Mouse (Mus musculus): ENCODE data around the gene Pklr.

Gene Pklr

GRCm38 (mm10) chr3:89163643-89164245, 27.8 kb downstream of the Pklr start:
- in situ Hi-C loops (cut with MboI, MseI) = no loop called here

GRCm38 (mm10) chr3:89164506-89165267, 28.7 kb downstream of the Pklr start, which contains the start of gene Clk2:
Gene Clk2 (plus strand): TSS chr3:89164795.
- in situ Hi-C loops (cut with MboI, MseI) = no loop called here

GRCm38 (mm10) chr3:89165268-89165870, 29.4 kb downstream of the Pklr start:
- in situ Hi-C loops (cut with MboI, MseI) = no loop called here

DNA sequence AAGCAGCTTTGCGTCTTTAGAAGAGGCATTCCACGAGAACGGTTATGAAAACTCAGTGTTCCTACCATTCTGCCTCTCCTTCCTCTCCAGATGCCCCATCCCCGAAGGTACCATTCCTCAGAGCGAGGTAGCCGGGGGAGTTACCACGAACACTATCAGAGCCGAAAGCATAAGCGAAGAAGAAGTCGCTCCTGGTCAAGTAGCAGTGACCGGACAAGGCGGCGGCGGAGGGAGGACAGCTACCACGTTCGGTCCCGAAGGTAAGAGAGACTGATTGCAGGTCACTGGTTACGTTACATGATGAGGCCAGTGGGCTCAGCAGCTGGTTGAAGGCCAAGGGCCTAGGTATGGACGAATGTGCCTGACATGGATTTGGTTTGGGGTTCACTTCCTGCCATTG, 31.0 kb downstream of the Pklr start:
- in situ Hi-C loops (cut with MboI, MseI) = no loop called here

- in situ Hi-C loops (cut with MboI, MseI) = loop anchor here (25.0 kb wide), 1 partner anchor 887 kb away; the partner anchor contains the start of genes 4933434E20Rik, Tpm3 and Ubap2l
These were observed 38.9 kb downstream of the Pklr start for GRCm38 (mm10) chr3:89174844-89175243.

DNA sequence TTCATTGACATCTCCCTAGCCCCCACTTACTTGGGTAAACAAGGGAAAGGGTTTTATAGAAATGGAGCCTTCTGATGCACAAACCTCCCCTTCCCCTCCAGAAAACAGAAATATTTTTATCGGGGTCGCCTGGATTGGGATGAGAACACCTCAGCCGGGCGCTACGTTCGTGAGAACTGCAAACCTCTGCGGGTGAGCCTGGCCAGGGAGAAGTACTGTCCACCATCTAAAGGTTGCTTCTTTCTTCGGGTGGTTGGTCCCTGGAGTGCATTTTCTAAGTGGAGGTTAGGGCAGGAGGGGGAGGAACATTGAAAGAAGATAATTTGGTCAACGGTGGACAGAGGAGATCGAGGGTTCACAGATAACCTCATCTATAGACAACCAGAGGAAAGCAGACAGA, 39.6 kb downstream of the Pklr start:
- in situ Hi-C loops (cut with MboI, MseI) = loop anchor here (25.0 kb wide), 1 partner anchor 887 kb away; the partner anchor contains the start of genes 4933434E20Rik, Tpm3 and Ubap2l

DNA sequence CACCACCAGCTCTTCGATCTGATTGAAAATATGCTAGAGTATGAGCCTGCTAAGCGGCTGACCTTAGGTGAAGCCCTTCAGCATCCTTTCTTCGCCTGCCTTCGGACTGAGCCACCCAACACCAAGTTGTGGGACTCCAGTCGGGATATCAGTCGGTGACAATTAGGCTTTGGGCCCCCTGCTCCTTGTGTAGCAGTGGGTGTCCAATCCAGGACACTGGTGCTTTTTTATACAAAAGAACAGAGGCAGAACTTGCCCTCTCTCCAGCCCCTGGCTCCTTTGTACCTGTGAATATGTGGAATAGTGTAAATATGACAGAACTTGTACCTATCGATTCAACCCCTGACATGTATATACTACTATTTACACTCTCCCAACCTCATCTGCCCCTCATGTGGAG, 40.5 kb downstream of the Pklr start:
- in situ Hi-C loops (cut with MboI, MseI) = loop anchor here (25.0 kb wide), 1 partner anchor 886 kb away; the partner anchor contains the start of genes 4933434E20Rik, Tpm3 and Ubap2l

- in situ Hi-C loops (cut with MboI, MseI) = loop anchor here (25.0 kb wide), 1 partner anchor 885 kb away; the partner anchor contains the start of genes 4933434E20Rik, Tpm3 and Ubap2l
These were observed 41.5 kb downstream of the Pklr start, which contains the start of gene Scamp3 for GRCm38 (mm10) chr3:89177242-89178106. Gene Scamp3 (plus strand): TSS chr3:89177473.

DNA sequence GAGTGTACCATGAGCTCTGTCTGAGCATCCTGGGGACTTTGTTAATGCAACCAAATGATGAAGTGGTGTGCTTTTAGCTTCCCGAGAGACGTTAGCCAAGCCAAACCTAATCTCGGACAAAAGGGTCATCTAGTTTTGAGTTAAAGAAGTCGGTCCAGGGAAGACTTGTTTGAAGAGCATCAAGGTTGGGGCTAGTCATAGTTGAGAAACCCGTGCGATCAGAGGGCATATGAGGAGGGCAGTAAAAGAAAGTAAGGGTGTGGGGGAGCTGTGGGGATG, 42.1 kb downstream of the Pklr start:
- in situ Hi-C loops (cut with MboI, MseI) = loop anchor here (25.0 kb wide), 1 partner anchor 884 kb away; the partner anchor contains the start of genes 4933434E20Rik, Tpm3 and Ubap2l

DNA sequence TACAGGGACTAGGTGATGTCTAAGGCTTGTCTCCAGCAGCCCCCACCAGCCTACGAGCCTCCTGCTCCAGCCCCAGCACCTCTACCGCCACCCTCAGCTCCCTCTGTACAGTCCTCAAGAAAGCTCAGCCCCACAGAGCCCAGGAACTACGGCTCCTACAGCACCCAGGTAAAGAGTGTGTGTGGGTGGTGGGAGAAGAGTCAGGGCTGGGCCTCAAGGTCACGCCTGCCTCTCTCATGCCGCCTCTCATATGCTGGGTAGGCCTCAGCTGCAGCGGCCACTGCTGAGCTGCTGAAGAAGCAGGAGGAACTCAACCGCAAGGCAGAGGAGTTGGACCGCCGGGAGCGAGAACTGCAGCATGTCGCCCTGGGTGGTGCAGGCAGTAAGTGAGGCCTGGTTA, 43.1 kb downstream of the Pklr start:
- in situ Hi-C loops (cut with MboI, MseI) = loop anchor here (25.0 kb wide), 1 partner anchor 883 kb away; the partner anchor contains the start of genes 4933434E20Rik, Tpm3 and Ubap2l

GRCm38 (mm10) chr3:89181749-89182500, 46.0 kb downstream of the Pklr start:
- in situ Hi-C loops (cut with MboI, MseI) = loop anchor here (25.0 kb wide), 1 partner anchor 880 kb away; the partner anchor contains the start of genes 4933434E20Rik, Tpm3 and Ubap2l

DNA sequence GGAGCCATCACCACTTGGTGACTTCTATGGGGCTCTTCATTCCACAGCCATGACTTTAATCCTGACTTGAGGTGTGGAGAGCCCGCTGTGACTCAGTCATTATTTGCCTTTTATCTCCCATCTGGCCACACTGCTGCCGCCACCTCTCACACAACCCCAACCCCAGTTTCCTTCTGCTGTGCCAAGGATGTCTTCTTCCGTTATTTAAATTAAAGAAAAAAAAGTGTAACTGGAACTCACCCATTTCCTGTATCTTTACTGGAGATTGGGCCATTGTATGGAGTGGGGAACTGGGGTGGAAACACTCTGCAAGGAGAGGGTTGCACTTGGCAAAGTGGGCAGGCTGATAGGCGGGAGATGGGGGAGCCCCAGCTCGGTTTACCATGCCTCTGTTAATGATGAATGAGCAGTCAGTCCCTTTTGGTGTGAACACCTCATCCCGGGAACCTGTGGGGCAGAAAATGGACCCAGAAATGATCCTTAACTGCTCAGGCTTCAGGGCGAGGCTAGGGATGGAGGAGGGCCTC, 46.7 kb downstream of the Pklr start:
- in situ Hi-C loops (cut with MboI, MseI) = loop anchor here (25.0 kb wide), 1 partner anchor 880 kb away; the partner anchor contains the start of genes 4933434E20Rik, Tpm3 and Ubap2l

DNA sequence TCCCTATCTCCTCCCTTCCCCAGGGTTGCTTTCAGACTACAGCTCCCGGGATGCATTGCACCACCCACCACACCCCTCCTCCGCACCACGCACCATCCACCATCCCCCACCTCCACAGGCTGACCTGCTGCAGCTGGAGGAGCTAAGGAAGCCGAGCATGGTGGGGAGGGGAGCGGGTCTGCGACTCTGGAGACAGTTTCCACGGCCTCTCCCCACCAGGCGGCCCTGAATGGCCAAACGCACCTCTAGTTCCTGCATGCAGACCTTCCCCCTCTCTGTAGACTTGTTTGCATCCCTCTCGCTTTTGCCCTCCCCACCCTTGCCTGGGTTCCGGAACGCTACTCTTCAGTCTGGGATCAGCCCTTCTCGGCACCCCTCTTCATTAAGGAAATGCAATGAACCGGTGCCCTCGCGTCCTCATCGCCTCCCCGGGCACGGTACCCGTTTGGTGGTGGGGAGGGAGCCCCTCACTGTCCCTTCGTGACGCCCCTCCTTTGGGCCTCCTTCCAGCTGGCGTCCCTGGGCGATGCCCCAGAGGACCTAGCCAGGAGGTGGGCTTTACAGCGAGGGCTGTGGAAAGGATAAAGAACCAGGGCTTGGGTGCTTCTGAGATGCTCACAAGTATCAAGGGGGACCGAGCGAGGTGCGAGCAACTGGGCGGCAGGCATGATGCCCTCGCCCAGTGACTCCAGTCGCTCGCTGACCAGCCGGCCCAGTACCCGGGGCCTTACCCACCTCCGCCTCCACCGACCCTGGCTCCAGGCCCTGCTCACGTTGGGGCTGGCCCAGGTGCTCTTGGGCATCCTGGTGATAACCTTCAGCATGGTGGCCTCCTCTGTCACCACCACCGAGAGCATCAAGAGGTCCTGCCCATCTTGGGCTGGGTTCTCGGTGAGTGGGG, 47.4 kb downstream of the Pklr start, which contains the start of gene Fam189b:
Fam189b (plus strand) TSS at position 86 of the 901 bp plus-strand sequence.
- in situ Hi-C loops (cut with MboI, MseI) = loop anchor here (25.0 kb wide), 1 partner anchor 879 kb away; the partner anchor contains the start of genes 4933434E20Rik, Tpm3 and Ubap2l

DNA sequence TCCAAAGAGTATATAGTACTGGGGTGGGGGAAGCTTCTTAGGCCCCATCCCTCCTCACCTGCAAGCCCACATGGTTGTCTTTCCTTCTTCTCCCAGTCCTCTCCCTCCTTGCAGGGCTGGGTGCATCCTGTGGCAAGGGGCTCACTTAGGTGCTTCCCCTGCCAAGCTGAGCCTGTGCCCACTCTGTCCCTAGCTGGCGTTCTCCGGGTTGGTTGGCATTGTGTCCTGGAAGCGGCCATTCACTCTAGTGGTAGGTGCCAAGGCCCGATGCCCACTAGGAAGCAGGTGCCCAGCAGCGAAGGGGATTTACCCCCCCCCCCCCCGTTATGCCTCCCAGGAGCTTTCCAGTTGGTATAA, 48.0 kb downstream of the Pklr start:
- in situ Hi-C loops (cut with MboI, MseI) = loop anchor here (25.0 kb wide), 1 partner anchor 878 kb away; the partner anchor contains the start of genes 4933434E20Rik, Tpm3 and Ubap2l

GRCm38 (mm10) chr3:89187197-89187596, 51.3 kb downstream of the Pklr start:
- in situ Hi-C loops (cut with MboI, MseI) = loop anchor here (25.0 kb wide), 1 partner anchor 875 kb away; the partner anchor contains the start of genes 4933434E20Rik, Tpm3 and Ubap2l

- in situ Hi-C loops (cut with MboI, MseI) = loop anchor here (25.0 kb wide), 1 partner anchor 874 kb away; the partner anchor contains the start of genes 4933434E20Rik, Tpm3 and Ubap2l
These were observed 51.9 kb downstream of the Pklr start for GRCm38 (mm10) chr3:89187690-89188477.

- in situ Hi-C loops (cut with MboI, MseI) = loop anchor here (25.0 kb wide), 1 partner anchor 874 kb away; the partner anchor contains the start of genes 4933434E20Rik, Tpm3 and Ubap2l
These were observed 52.5 kb downstream of the Pklr start for GRCm38 (mm10) chr3:89188478-89188875.
